Comparison of ENCODE assay signal across 31 mouse cellular contexts in the genomic region with DNA sequence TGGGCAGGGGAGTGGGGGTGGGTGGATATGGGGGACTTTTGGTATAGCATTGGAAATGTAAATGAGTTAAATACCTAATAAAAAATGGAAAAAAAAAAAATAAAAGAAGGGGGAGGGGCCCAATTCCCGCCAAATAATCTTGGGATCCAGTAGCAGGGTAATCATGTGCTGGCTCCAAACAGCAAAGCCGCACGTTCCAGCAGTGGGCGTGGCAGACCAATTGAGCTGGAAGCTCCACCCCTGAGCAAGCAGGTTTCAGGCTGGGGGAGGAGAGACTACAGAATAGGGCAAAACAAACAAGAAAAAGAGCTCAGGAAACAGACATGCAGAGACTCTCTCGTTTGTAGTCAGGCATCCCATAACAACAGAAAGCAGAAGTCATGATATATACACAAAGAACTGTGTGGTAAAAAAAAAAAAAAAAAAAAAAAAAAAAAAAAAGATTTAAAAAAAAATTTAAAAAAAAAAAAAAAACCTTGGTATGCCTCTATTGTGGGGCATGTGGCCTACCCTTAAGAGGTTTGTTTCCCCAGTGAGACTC. TPM values are rescaled to one million over a fixed set of nuclear protein-coding genes. Genes with fewer than 3 reads are reported as not detected.
A peak's percentile ranks its signal among the peaks of the same experiment; 100 is the strongest.
DNase-seq lines count a peak whose midpoint lies in the region; ATAC-seq and TF ChIP-seq lines count a peak whose summit lies in the region.
"Not testable (repeated sequence)": the region's sequence is repeated elsewhere in the genome, so short reads cannot be mapped to it uniquely, and the experiment has no call there.
"Had no signal": no experiment of that assay in that cellular context is flagged by ENCODE, and none has a peak within 500 bp of the region (broad histone marks: within the 10 kb centered on the region; RNA-seq: fewer than 3 reads in every experiment).

No protein-coding gene starts in this region.

- TF ChIP-seq EP300 in ES-Bruce4 (IDR thresholded peaks at IDR 0.05; ENCODE audit: insufficient read depth, low read depth, low read length), result 0 out of 2 replicates have a peak, but pooled peaks have one; percentile 27

- ATAC-seq in granulocyte monocyte progenitor cell, adult 5-6 weeks (replicated peaks; ENCODE audit: poor library complexity, severe bottlenecking), result peak; percentile 66
- 0 out of 2 replicates have a peak, but pooled peaks have one; percentile 62 for ATAC-seq in intestine, embryonic 14.5 days (replicated peaks; ENCODE audit: low FRiP score, low TSS enrichment, low read depth)
- ATAC-seq in liver, embryonic 13.5 days (ENCODE audit: low read depth), result not testable (repeated sequence)
- peak; percentile 67; the same call in 1 of the 2 replicates for ATAC-seq in neutrophil, adult 5-6 weeks (ENCODE audit: extremely low read depth, insufficient number of reproducible peaks, low FRiP score, poor library complexity, severe bottlenecking)

- H3K4me1 ChIP-seq in ES-Bruce4 (ENCODE audit: control insufficient read depth, insufficient read depth, low read length); intestine, embryonic 14.5 days (replicated peaks; ENCODE audit: control insufficient read depth, insufficient read depth, low read length); liver, embryonic 13.5 days (replicated peaks): not testable (repeated sequence)

- not testable (repeated sequence) for TF ChIP-seq POLR2A in ES-Bruce4 (IDR thresholded peaks at IDR 0.05; ENCODE audit: insufficient read depth, low read length)

- H3K4me3 ChIP-seq in ES-Bruce4 (ENCODE audit: low read depth, low read length); intestine, embryonic 14.5 days (ENCODE audit: low read depth, low read length); liver, embryonic 13.5 days (replicated peaks): not testable (repeated sequence)

- not testable (repeated sequence) for H3K9me3 ChIP-seq in ES-Bruce4 (replicated peaks; ENCODE audit: control insufficient read depth, insufficient read depth, low read length, poor library complexity, severe bottlenecking); intestine, embryonic 14.5 days (ENCODE audit: control insufficient read depth, low read length); liver, embryonic 13.5 days (replicated peaks)

- H3K27me3 ChIP-seq in ES-Bruce4 (ENCODE audit: control insufficient read depth, insufficient read depth, low read length, poor library complexity, severe bottlenecking); intestine, embryonic 14.5 days (replicated peaks; ENCODE audit: control insufficient read depth, insufficient read depth, low read length); liver, embryonic 13.5 days: not testable (repeated sequence)

- not testable (repeated sequence) for TF ChIP-seq CTCF in ES-Bruce4 (IDR thresholded peaks at IDR 0.05; ENCODE audit: low read depth, low read length)

- H3K9ac ChIP-seq in ES-Bruce4 (ENCODE audit: low read depth, poor library complexity, severe bottlenecking); intestine, embryonic 14.5 days (ENCODE audit: low read length); liver, embryonic 13.5 days: not testable (repeated sequence)

- H3K36me3 ChIP-seq in ES-Bruce4 (ENCODE audit: control insufficient read depth, insufficient read depth, low read length, poor library complexity, severe bottlenecking); intestine, embryonic 14.5 days (ENCODE audit: control insufficient read depth, insufficient read depth, low read length); liver, embryonic 13.5 days: not testable (repeated sequence)

- DNase-seq in B cell, adult 2 months, result peak; percentile 13 to 19
- DNase-seq in R1 (ENCODE audit: low read depth, low spot score), result peak; percentile 86
- peak; percentile 14 for DNase-seq in c-Kit-positive CD71-positive TER-119-negative erythroid progenitor cells, embryonic 14.5 days (ENCODE audit: low read depth)
- DNase-seq in intestine, embryonic 14.5 days (ENCODE audit: low spot score), result not testable (repeated sequence)
- DNase-seq in liver, embryonic 13.5 days, result peak; percentile 29

- WGBS in intestine, embryonic 14.5 days, result 47% methylated on average over 5 of the region's 5 CpGs
- WGBS in liver, embryonic 13.5 days (ENCODE audit: insufficient replicate concordance), result 44% methylated on average over 5 of the region's 5 CpGs

- not testable (repeated sequence) for H3K4me2 ChIP-seq in intestine, embryonic 14.5 days (ENCODE audit: low read length); liver, embryonic 13.5 days

- H3K27ac ChIP-seq in ES-Bruce4 (ENCODE audit: insufficient read depth, low read length); intestine, embryonic 14.5 days (ENCODE audit: low read depth); liver, embryonic 13.5 days: not testable (repeated sequence)

RNA-seq across cellular contexts. Expression of a gene that starts 47.5 kb away (rescaled TPM):
- polyA plus RNA-seq in ES-Bruce4 (2011; ENCODE audit: insufficient read depth, insufficient read length, low read depth, missing spikeins), result not detected in 2 replicates
- total RNA-seq in granulocyte monocyte progenitor cell, adult 5-6 weeks (2014; fragmentation: Nextera tagmentation), result not detected in 2 replicates
- not detected in 2 replicates for total RNA-seq in granulocyte monocyte progenitor cell, adult 5-6 weeks (2017)
- polyA plus RNA-seq in intestine, embryonic 14.5 days (2014; fragmentation: Nextera tagmentation; extraction: Ambion mirVana), result not detected in 2 replicates
- not detected in 2 replicates for polyA plus RNA-seq in liver, embryonic 13.5 days (2015; fragmentation: Nextera tagmentation; extraction: Ambion mirVana)
- not detected in 2 replicates for total RNA-seq in neutrophil, adult 5-6 weeks (2017)
- total RNA-seq: adrenal gland, adult 18-20 months; adrenal gland, postnatal 25 days; gastrocnemius, adult 18-20 months; gastrocnemius, postnatal 25 days; heart, adult 2 months; heart, postnatal 4 days; layer of hippocampus, postnatal 36 days; left cerebral cortex, postnatal 4 days; midbrain, postnatal 0 days had no signal
- polyA plus RNA-seq: embryonic facial prominence, embryonic 11.5 days; forebrain, embryonic 15.5 days; frontal cortex, adult 2 months; heart, adult 2 months; heart, embryonic 12.5 days; heart, postnatal 0 days; hindbrain, embryonic 14.5 days; intestine, embryonic 15.5 days; kidney, postnatal 0 days; liver, embryonic 15.5 days; lung, embryonic 14.5 days; midbrain, embryonic 12.5 days; midbrain, postnatal 0 days; neural tube, embryonic 13.5 days; stomach, embryonic 15.5 days; urinary bladder, adult 2 months had no signal

RNA-seq across cellular contexts. Expression of a gene that starts 47.8 kb away (rescaled TPM):
- 167 and 190 TPM in 2 replicates for polyA plus RNA-seq in ES-Bruce4 (2011; ENCODE audit: insufficient read depth, insufficient read length, low read depth, missing spikeins)
- total RNA-seq in granulocyte monocyte progenitor cell, adult 5-6 weeks (2014; fragmentation: Nextera tagmentation), result 133 and 156 TPM in 2 replicates
- total RNA-seq in granulocyte monocyte progenitor cell, adult 5-6 weeks (2017), result 139 and 142 TPM in 2 replicates
- polyA plus RNA-seq in intestine, embryonic 14.5 days (2014; fragmentation: Nextera tagmentation; extraction: Ambion mirVana), result 235 and 249 TPM in 2 replicates
- 76.7 and 93.1 TPM in 2 replicates for polyA plus RNA-seq in liver, embryonic 13.5 days (2015; fragmentation: Nextera tagmentation; extraction: Ambion mirVana)
- total RNA-seq in neutrophil, adult 5-6 weeks (2017), result 12.7 and 20.3 TPM in 2 replicates

RNA-seq across cellular contexts. Expression of a gene that starts 48.7 kb away (rescaled TPM):
- 20.1 and 25.1 TPM in 2 replicates for polyA plus RNA-seq in ES-Bruce4 (2011; ENCODE audit: insufficient read depth, insufficient read length, low read depth, missing spikeins)
- total RNA-seq in granulocyte monocyte progenitor cell, adult 5-6 weeks (2014; fragmentation: Nextera tagmentation), result 22.3 and 26.5 TPM in 2 replicates
- 23.0 and 25.3 TPM in 2 replicates for total RNA-seq in granulocyte monocyte progenitor cell, adult 5-6 weeks (2017)
- 38.4 and 38.8 TPM in 2 replicates for polyA plus RNA-seq in intestine, embryonic 14.5 days (2014; fragmentation: Nextera tagmentation; extraction: Ambion mirVana)
- polyA plus RNA-seq in liver, embryonic 13.5 days (2015; fragmentation: Nextera tagmentation; extraction: Ambion mirVana), result 11.3 and 13.5 TPM in 2 replicates
- 15.5 and 16.6 TPM in 2 replicates for total RNA-seq in neutrophil, adult 5-6 weeks (2017)
